Mouse (Mus musculus) midbrain, embryonic 11.5 days (tissue): ENCODE measurements around the gene Adipor2. TPM values are rescaled to one million over a fixed set of nuclear protein-coding genes. Genes with fewer than 3 reads are reported as not detected.

ENCODE experiments used
- ATAC-seq: fragments of 200-750 bp; cut with Nextera tagmentation; 2 replicates; pipeline ENCODE4 v1.8.0; 2017; ENCODE audit warnings: moderate TSS enrichment, moderate library complexity; ENCODE audit not compliant: low FRiP score
- DNase-seq: peaks from one replicate; pipeline ENCODE4 v3.0.0; 2015; ENCODE audit warnings: low spot score; ENCODE audit errors: missing footprints
- H3K27ac ChIP-seq: fragments of 300-500 bp; sonication (generic); 2 replicates; pipeline ENCODE4 v1.5.1; 2014; ENCODE audit warnings: low read depth, low read length
- H3K27me3 ChIP-seq: fragments of 300-500 bp; sonication (generic); 2 replicates; pipeline ENCODE4 v1.6.1; 2014; ENCODE audit warnings: mild to moderate bottlenecking, low read length, moderate library complexity, mixed read lengths; ENCODE audit not compliant: control insufficient read depth, insufficient read depth
- H3K36me3 ChIP-seq: fragments of 300-500 bp; sonication (generic); 2 replicates; pipeline ENCODE4 v1.6.1; 2014; ENCODE audit warnings: mild to moderate bottlenecking, low read length, moderate library complexity, mixed read lengths; ENCODE audit not compliant: control insufficient read depth, insufficient read depth
- H3K4me1 ChIP-seq: fragments of 300-500 bp; sonication (generic); 2 replicates; pipeline ENCODE4 v1.6.1; 2014; ENCODE audit warnings: low read length; ENCODE audit not compliant: control insufficient read depth, insufficient read depth
- H3K4me2 ChIP-seq: fragments of 300-500 bp; sonication (generic); 2 replicates; pipeline ENCODE4 v1.6.1; 2014; ENCODE audit warnings: mild to moderate bottlenecking, moderate library complexity
- H3K4me3 ChIP-seq: fragments of 300-500 bp; sonication (generic); 2 replicates; pipeline ENCODE4 v1.5.1; 2014; ENCODE audit warnings: low read depth, low read length
- H3K9ac ChIP-seq: fragments of 300-500 bp; sonication (generic); 2 replicates; pipeline ENCODE4 v1.6.1; 2014; ENCODE audit warnings: low read length
- H3K9me3 ChIP-seq: fragments of 300-500 bp; sonication (generic); 2 replicates; pipeline ENCODE4 v1.6.1; 2016; ENCODE audit warnings: low read length; ENCODE audit not compliant: control insufficient read depth
- WGBS: fragments of 180-500 bp; shearing (Covaris S2); extraction: QIAGEN DNeasy Blood & Tissue Kit; methylation state at CpG from one replicate; pipeline ENCODE4 v1.1.7; 2014; 5-methylcytosine and 5-hydroxymethylcytosine counted together
- polyA plus RNA-seq: library from polyadenylated mRNA; unstranded; fragments of >200 nt; fragmentation: Nextera tagmentation; extraction: Ambion mirVana; gene quantifications from 2 replicates; pipeline ENCODE4 v1.2.1, GENCODE M21; 2014

Gene Adipor2
- polyA plus RNA-seq, 1 experiment from 2014 or later = 18.7 TPM

- no peak for DNase-seq
- Histone ChIP-seq H3K9ac (no peak overlapping the region), H3K27me3 (no peaks in the 10 kb centered on the region), H3K27ac (no peak overlapping the region), H3K36me3 (no peaks in the 10 kb centered on the region), H3K4me2 (no peak overlapping the region), H3K4me1 (peaks cover 3% of the 10 kb centered on the region; the same call in 1 of the 2 replicates), H3K9me3 (no peaks in the 10 kb centered on the region), H3K4me3 (no peak overlapping the region)
- WGBS = 82% methylated on average over 4 of the region's 4 CpGs
- no peak for ATAC-seq
Observed at GRCm38 (mm10) chr6:119412588-119412987, 4.9 kb downstream of the Adipor2 start.

GRCm38 (mm10) chr6:119411511-119411910 is 6.0 kb downstream of the Adipor2 start:
- no peak overlapping the region for H3K9ac ChIP-seq
- H3K4me3 ChIP-seq = no peak overlapping the region
- ATAC-seq (no peak), DNase-seq (no peak)
- no peaks in the 10 kb centered on the region for H3K36me3 ChIP-seq
- H3K27ac ChIP-seq = no peak overlapping the region
- no peaks in the 10 kb centered on the region for H3K9me3 ChIP-seq
- H3K4me1 ChIP-seq = no peaks in the 10 kb centered on the region
- 87% methylated on average over 3 of the region's 3 CpGs for WGBS
- H3K27me3 ChIP-seq = no peaks in the 10 kb centered on the region
- no peak overlapping the region for H3K4me2 ChIP-seq

GRCm38 (mm10) chr6:119409766-119410165 is 7.7 kb downstream of the Adipor2 start:
- ATAC-seq (no peak), DNase-seq (no peak)
- Histone ChIP-seq H3K4me3 (no peak overlapping the region), H3K9ac (no peak overlapping the region), H3K36me3 (no peaks in the 10 kb centered on the region), H3K9me3 (no peaks in the 10 kb centered on the region), H3K27ac (no peak overlapping the region), H3K4me2 (no peak overlapping the region), H3K4me1 (no peaks in the 10 kb centered on the region), H3K27me3 (no peaks in the 10 kb centered on the region)
- WGBS = 85% methylated on average over 1 of the region's 1 CpGs

GRCm38 (mm10) chr6:119408582-119408981 is 8.9 kb downstream of the Adipor2 start:
- Histone ChIP-seq H3K4me1 (no peaks in the 10 kb centered on the region), H3K4me3 (no peak overlapping the region), H3K27ac (no peak overlapping the region), H3K4me2 (no peak overlapping the region), H3K9me3 (no peaks in the 10 kb centered on the region), H3K27me3 (no peaks in the 10 kb centered on the region), H3K36me3 (no peaks in the 10 kb centered on the region), H3K9ac (no peak overlapping the region)
- no peak for ATAC-seq
- 71% methylated on average over 9 of the region's 9 CpGs for WGBS
- no peak for DNase-seq

- no peak for DNase-seq
- Histone ChIP-seq H3K9ac (no peak overlapping the region), H3K9me3 (no peaks in the 10 kb centered on the region), H3K4me1 (no peaks in the 10 kb centered on the region), H3K4me3 (no peak overlapping the region), H3K36me3 (no peaks in the 10 kb centered on the region), H3K27ac (no peak overlapping the region), H3K4me2 (no peak overlapping the region), H3K27me3 (no peaks in the 10 kb centered on the region)
- no peak for ATAC-seq
- 67% methylated on average over 6 of the region's 6 CpGs for WGBS
Observed at GRCm38 (mm10) chr6:119407818-119408217, 9.7 kb downstream of the Adipor2 start.

- H3K27me3 ChIP-seq = no peaks in the 10 kb centered on the region
- no peak overlapping the region for H3K4me3 ChIP-seq
- no peaks in the 10 kb centered on the region for H3K9me3 ChIP-seq
- ATAC-seq (no peak), DNase-seq (no peak)
- no peak overlapping the region for H3K27ac ChIP-seq
- H3K9ac ChIP-seq = no peak overlapping the region
- H3K36me3 ChIP-seq = no peaks in the 10 kb centered on the region
- H3K4me1 ChIP-seq = no peaks in the 10 kb centered on the region
- H3K4me2 ChIP-seq = no peak overlapping the region
- 87% methylated on average over 8 of the region's 8 CpGs for WGBS
Observed at GRCm38 (mm10) chr6:119406528-119406927, 11.0 kb downstream of the Adipor2 start.

GRCm38 (mm10) chr6:119405310-119405709 is 12.2 kb downstream of the Adipor2 start:
- H3K4me3 ChIP-seq = no peak overlapping the region
- no peaks in the 10 kb centered on the region for H3K27me3 ChIP-seq
- ATAC-seq (no peak), DNase-seq (no peak)
- H3K27ac ChIP-seq = no peak overlapping the region
- WGBS = 90% methylated on average over 7 of the region's 7 CpGs
- H3K9me3 ChIP-seq = no peaks in the 10 kb centered on the region
- H3K4me1 ChIP-seq = no peaks in the 10 kb centered on the region
- no peak overlapping the region for H3K9ac ChIP-seq
- no peaks in the 10 kb centered on the region for H3K36me3 ChIP-seq
- no peak overlapping the region for H3K4me2 ChIP-seq

GRCm38 (mm10) chr6:119404854-119405253 is 12.7 kb downstream of the Adipor2 start:
- Histone ChIP-seq H3K9ac (no peak overlapping the region), H3K27ac (no peak overlapping the region), H3K36me3 (no peaks in the 10 kb centered on the region), H3K4me1 (no peaks in the 10 kb centered on the region), H3K4me2 (no peak overlapping the region), H3K4me3 (no peak overlapping the region), H3K27me3 (no peaks in the 10 kb centered on the region), H3K9me3 (no peaks in the 10 kb centered on the region)
- 90% methylated on average over 4 of the region's 4 CpGs for WGBS
- ATAC-seq = no peak
- DNase-seq = no peak

- DNase-seq (no peak), ATAC-seq (no peak)
- Histone ChIP-seq H3K9ac (no peak overlapping the region), H3K4me2 (no peak overlapping the region), H3K36me3 (no peaks in the 10 kb centered on the region), H3K4me1 (no peaks in the 10 kb centered on the region), H3K9me3 (no peaks in the 10 kb centered on the region), H3K27ac (no peak overlapping the region), H3K27me3 (no peaks in the 10 kb centered on the region), H3K4me3 (no peak overlapping the region)
- WGBS = 88% methylated on average over 3 of the region's 3 CpGs
Observed at GRCm38 (mm10) chr6:119402976-119403375, 14.5 kb downstream of the Adipor2 start.
